Mouse (Mus musculus) kidney, embryonic 16.5 days (tissue): Measurements from ENCODE around the gene Mapk14. TPM values are rescaled to one million over a fixed set of nuclear protein-coding genes. Genes with fewer than 3 reads are reported as not detected.
"Not testable (repeated sequence)": the region's sequence is repeated elsewhere in the genome, so short reads cannot be mapped to it uniquely, and the experiment has no call there.

ENCODE experiments used
- ATAC-seq: fragments of 200-750 bp; cut with Nextera tagmentation; 2 replicates; pipeline ENCODE4 v1.8.0; 2017; ENCODE audit warnings: moderate TSS enrichment; ENCODE audit not compliant: low FRiP score, low TSS enrichment
- H3K27ac ChIP-seq: fragments of 300-500 bp; sonication (generic); 2 replicates; pipeline ENCODE4 v1.5.1; 2014; ENCODE audit warnings: low read length
- H3K27me3 ChIP-seq: fragments of 300-500 bp; sonication (generic); 2 replicates; pipeline ENCODE4 v1.6.1; 2014; ENCODE audit warnings: low read length, control low read depth, mixed read lengths; ENCODE audit not compliant: insufficient read depth
- H3K36me3 ChIP-seq: fragments of 300-500 bp; sonication (generic); 2 replicates; pipeline ENCODE4 v1.6.1; 2014; ENCODE audit warnings: low read length, control low read depth, mixed read lengths; ENCODE audit not compliant: insufficient read depth
- H3K4me1 ChIP-seq: fragments of 300-500 bp; sonication (generic); 2 replicates; pipeline ENCODE4 v1.6.1; 2014; ENCODE audit warnings: low read length, control low read depth, mixed read lengths; ENCODE audit not compliant: insufficient read depth
- H3K4me2 ChIP-seq: fragments of 300-500 bp; sonication (generic); replicated peaks from 2 replicates; pipeline ENCODE4 v1.6.1; 2014; ENCODE audit warnings: low read depth, low read length
- H3K4me3 ChIP-seq: fragments of 300-500 bp; sonication (generic); 2 replicates; pipeline ENCODE4 v1.5.1; 2014; ENCODE audit warnings: mild to moderate bottlenecking, low read length
- H3K9ac ChIP-seq: fragments of 300-500 bp; sonication (generic); replicated peaks from 2 replicates; pipeline ENCODE4 v1.6.1; 2014; ENCODE audit warnings: low read length
- H3K9me3 ChIP-seq: fragments of 300-500 bp; sonication (generic); 2 replicates; pipeline ENCODE4 v1.6.1; 2016; ENCODE audit warnings: low read length, control low read depth
- WGBS: fragments of 180-500 bp; shearing (Covaris S2); extraction: QIAGEN DNeasy Blood & Tissue Kit; methylation state at CpG from one replicate; pipeline ENCODE4 v1.1.7; 2014; 5-methylcytosine and 5-hydroxymethylcytosine counted together
- polyA plus RNA-seq: library from polyadenylated mRNA; unstranded; fragments of >200 nt; fragmentation: Nextera tagmentation; extraction: Ambion mirVana; gene quantifications from 2 replicates; pipeline ENCODE4 v1.2.1, GENCODE M21; 2015

Gene Mapk14
- polyA plus RNA-seq, 1 experiment from 2014 or later: 42.6 TPM

GRCm38 (mm10) chr17:28757470-28757869 is 66.3 kb downstream of the Mapk14 start:
- no peaks in the 10 kb centered on the region for H3K27me3 ChIP-seq
- H3K9me3 ChIP-seq: no peaks in the 10 kb centered on the region
- no peaks in the 10 kb centered on the region for H3K36me3 ChIP-seq
- H3K4me2 ChIP-seq: no peak overlapping the region
- WGBS: 68% methylated on average over 2 of the region's 2 CpGs
- no peaks in the 10 kb centered on the region for H3K4me1 ChIP-seq
- H3K4me3 ChIP-seq: no peak overlapping the region
- no peak for ATAC-seq
- H3K9ac ChIP-seq: no peak overlapping the region
- no peak overlapping the region for H3K27ac ChIP-seq

DNA sequence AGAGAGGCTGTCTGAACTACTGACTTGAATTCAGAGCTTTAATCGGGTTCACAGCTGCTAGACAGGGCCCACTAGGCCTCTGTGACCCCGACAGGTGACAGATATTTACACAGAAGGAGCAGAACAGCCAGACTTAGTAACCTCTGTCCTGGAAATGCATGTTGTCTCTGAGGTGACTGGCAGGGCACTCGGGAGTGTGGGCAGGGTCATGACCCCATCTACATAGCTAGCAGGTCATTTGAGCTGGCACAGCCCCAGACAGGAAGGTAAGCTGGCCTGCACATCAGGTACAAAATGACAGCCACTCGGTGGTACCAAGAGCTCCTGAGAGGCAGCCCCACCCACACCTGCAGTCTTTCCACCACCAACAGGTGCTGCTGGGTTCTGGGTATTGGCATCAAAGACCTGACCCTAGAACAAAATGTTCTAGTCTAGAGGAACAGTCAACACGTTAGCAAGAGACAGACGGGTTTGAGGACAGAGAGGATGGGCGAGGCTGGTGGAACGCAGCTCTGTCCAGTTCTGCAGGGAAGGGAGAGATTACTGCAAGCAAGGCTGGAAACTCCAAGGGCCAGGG is 69.7 kb downstream of the Mapk14 start:
- 54% methylated on average over 8 of the region's 8 CpGs for WGBS
- H3K9me3 ChIP-seq: no peaks in the 10 kb centered on the region
- H3K4me2 ChIP-seq: no peak overlapping the region
- ATAC-seq: no peak
- H3K27me3 ChIP-seq: no peaks in the 10 kb centered on the region
- H3K9ac ChIP-seq: no peak overlapping the region
- H3K36me3 ChIP-seq: no peaks in the 10 kb centered on the region
- no peak overlapping the region for H3K4me3 ChIP-seq
- no peak overlapping the region for H3K27ac ChIP-seq
- no peaks in the 10 kb centered on the region for H3K4me1 ChIP-seq

- no peaks in the 10 kb centered on the region for H3K27me3 ChIP-seq
- H3K9me3 ChIP-seq: no peaks in the 10 kb centered on the region
- H3K9ac ChIP-seq: no peak overlapping the region
- H3K4me3 ChIP-seq: no peak overlapping the region
- ATAC-seq: no peak; the same call in 1 of the 2 replicates
- 12% methylated on average over 3 of the region's 3 CpGs for WGBS
- H3K27ac ChIP-seq: no peak overlapping the region
- H3K4me2 ChIP-seq: no peak overlapping the region
- H3K36me3 ChIP-seq: no peaks in the 10 kb centered on the region
- H3K4me1 ChIP-seq: no peaks in the 10 kb centered on the region
These were observed 70.7 kb downstream of the Mapk14 start for GRCm38 (mm10) chr17:28761871-28762270.

- no peak for ATAC-seq
- Histone ChIP-seq H3K27ac (no peak overlapping the region), H3K36me3 (no peaks in the 10 kb centered on the region), H3K4me3 (no peak overlapping the region), H3K9ac (no peak overlapping the region), H3K27me3 (peaks cover 9% of the 10 kb centered on the region), H3K4me2 (no peak overlapping the region), H3K4me1 (peaks cover 10% of the 10 kb centered on the region), H3K9me3 (no peaks in the 10 kb centered on the region)
- WGBS: 41% methylated on average over 3 of the region's 3 CpGs
These were observed 75.1 kb downstream of the Mapk14 start for GRCm38 (mm10) chr17:28766203-28766602.

- Histone ChIP-seq H3K4me2 (no peak overlapping the region), H3K27me3 (peaks cover 9% of the 10 kb centered on the region), H3K4me3 (no peak overlapping the region), H3K36me3 (no peaks in the 10 kb centered on the region), H3K27ac (no peak overlapping the region), H3K9me3 (no peaks in the 10 kb centered on the region), H3K9ac (no peak overlapping the region), H3K4me1 (peaks cover 10% of the 10 kb centered on the region)
- no peak for ATAC-seq
- WGBS: 71% methylated on average over 11 of the region's 11 CpGs
These were observed 75.8 kb downstream of the Mapk14 start for GRCm38 (mm10) chr17:28766781-28767515.

GRCm38 (mm10) chr17:28769121-28769874 is 78.2 kb downstream of the Mapk14 start, which contains the start of gene Mapk13:
TSS of gene Mapk13 (plus strand) at chr17:28769297.
- Histone ChIP-seq H3K27ac (no peak within 1 kb of the TSS), H3K27me3 (peaks cover 9% of the 10 kb centered on the region), H3K9ac (peak within 1 kb of the TSS; percentile 70), H3K9me3 (no peaks in the 10 kb centered on the region), H3K4me3 (peak within 1 kb of the TSS; percentile 51), H3K4me1 (peaks cover 10% of the 10 kb centered on the region), H3K36me3 (no peaks in the 10 kb centered on the region), H3K4me2 (peak within 1 kb of the TSS; percentile 87)
- under 1% methylated on average over 55 of the region's 58 CpGs for WGBS
- no peak; the same call in 1 of the 2 replicates for ATAC-seq

DNA sequence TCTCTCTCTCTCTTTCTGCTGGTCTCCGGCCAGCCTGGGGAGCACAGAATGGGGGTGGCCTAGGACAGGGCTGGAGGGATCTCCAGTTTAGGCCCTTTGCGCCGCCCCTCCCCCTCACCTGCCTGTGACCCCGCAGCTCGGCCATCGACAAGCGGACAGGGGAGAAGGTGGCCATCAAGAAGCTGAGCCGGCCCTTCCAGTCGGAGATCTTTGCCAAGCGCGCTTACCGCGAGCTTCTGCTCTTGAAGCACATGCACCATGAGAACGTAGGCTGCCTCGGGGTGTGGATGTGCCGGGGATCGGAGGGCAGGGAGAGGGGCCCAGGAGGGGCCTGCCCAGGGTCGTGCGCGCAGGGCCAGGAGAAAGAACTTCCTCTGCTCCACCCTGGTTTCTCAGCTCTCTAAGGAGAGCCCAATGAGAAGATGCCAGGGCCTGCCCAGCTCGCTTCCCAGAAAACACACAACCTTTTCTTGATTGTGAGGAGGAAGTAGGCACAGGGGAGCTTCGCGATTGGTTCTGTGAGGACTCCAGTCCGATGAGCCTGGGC is 78.8 kb downstream of the Mapk14 start:
- peak; percentile 68; the same call in 1 of the 2 replicates for ATAC-seq
- peak overlapping the region; percentile 51 for H3K4me3 ChIP-seq
- H3K36me3 ChIP-seq: no peaks in the 10 kb centered on the region
- peaks cover 10% of the 10 kb centered on the region for H3K4me1 ChIP-seq
- H3K9me3 ChIP-seq: no peaks in the 10 kb centered on the region
- H3K27me3 ChIP-seq: peaks cover 9% of the 10 kb centered on the region
- H3K4me2 ChIP-seq: peak overlapping the region; percentile 87
- 3% methylated on average over 24 of the region's 24 CpGs for WGBS
- H3K27ac ChIP-seq: no peak overlapping the region
- peak overlapping the region; percentile 70 for H3K9ac ChIP-seq

DNA sequence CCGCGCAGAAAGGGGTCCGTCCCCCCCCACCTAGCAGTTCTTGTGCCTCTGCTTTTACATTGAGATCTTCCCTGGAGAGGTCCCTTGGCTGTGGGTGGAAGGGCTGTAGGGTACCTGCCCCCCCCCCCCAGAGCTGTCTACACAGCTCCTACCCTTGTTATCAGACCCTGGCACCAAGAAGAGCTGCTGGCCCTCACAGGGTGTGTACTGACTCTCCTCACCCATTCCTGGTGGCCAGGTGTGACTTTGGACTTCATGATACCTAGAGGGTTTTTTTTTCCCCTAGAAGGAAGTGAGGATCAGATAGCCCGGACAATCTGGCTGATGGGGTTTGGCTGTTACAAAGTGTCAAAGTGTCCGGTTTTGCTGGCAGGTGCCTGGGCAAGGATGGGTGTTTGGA is 80.2 kb downstream of the Mapk14 start:
- no peak overlapping the region for H3K27ac ChIP-seq
- ATAC-seq: no peak
- peaks cover 10% of the 10 kb centered on the region for H3K4me1 ChIP-seq
- H3K36me3 ChIP-seq: no peaks in the 10 kb centered on the region
- peaks cover 9% of the 10 kb centered on the region for H3K27me3 ChIP-seq
- no peak overlapping the region for H3K4me3 ChIP-seq
- H3K9ac ChIP-seq: no peak overlapping the region
- WGBS: 91% methylated on average over 5 of the region's 5 CpGs
- no peak overlapping the region for H3K4me2 ChIP-seq
- no peaks in the 10 kb centered on the region for H3K9me3 ChIP-seq

- H3K9ac ChIP-seq, H3K4me2 ChIP-seq, ATAC-seq, H3K27me3 ChIP-seq, H3K27ac ChIP-seq, H3K9me3 ChIP-seq, H3K36me3 ChIP-seq, H3K4me3 ChIP-seq: not testable (repeated sequence)
- peaks cover 10% of the 10 kb centered on the region for H3K4me1 ChIP-seq
- WGBS: 94% methylated on average over 8 of the region's 9 CpGs
These were observed 83.2 kb downstream of the Mapk14 start for GRCm38 (mm10) chr17:28774303-28774702.
